Mouse (Mus musculus): Measurements from ENCODE around the gene Pqlc3.

- TF ChIP-seq CTCF (IDR thresholded peaks at IDR 0.05; ENCODE audit: extremely low read depth, insufficient read length, insufficient replicate concordance, low read depth, low read length) = no peak
- no peak for TF ChIP-seq POLR2A (IDR thresholded peaks at IDR 0.05; ENCODE audit: low read depth, low read length)
These were observed 36.9 kb upstream of the Pqlc3 start for GRCm38 (mm10) chr12:17037053-17037610.

Data from small intestine, adult 2 months (tissue).